Mouse (Mus musculus): ENCODE data around the gene Sorbs2. TPM values are rescaled to one million over a fixed set of nuclear protein-coding genes. Genes with fewer than 3 reads are reported as not detected.

Sorbs2 gene
- polyA plus RNA-seq, 1 experiment from 2014 or later, result 23.9 TPM

GRCm38 (mm10) chr8:45677114-45677853 is 169.7 kb downstream of the Sorbs2 start:
- no peak overlapping the region for H3K4me3 ChIP-seq (ENCODE audit: low read length)
- H3K9ac ChIP-seq (ENCODE audit: low read length), result no peak overlapping the region
- H3K4me2 ChIP-seq (ENCODE audit: low read depth, low read length), result no peak overlapping the region
- no peak overlapping the region for H3K27ac ChIP-seq (ENCODE audit: low read length)
- no peak for ATAC-seq (ENCODE audit: low read depth)
- WGBS, result 64% methylated on average over 10 of the region's 10 CpGs
- no peaks in the 10 kb centered on the region for H3K36me3 ChIP-seq (ENCODE audit: control insufficient read depth, insufficient read depth, low read length)
- no peaks in the 10 kb centered on the region for H3K27me3 ChIP-seq (ENCODE audit: control insufficient read depth, insufficient read depth, low read depth, low read length)
- no peaks in the 10 kb centered on the region for H3K9me3 ChIP-seq (ENCODE audit: control insufficient read depth, low read length)
- no peaks in the 10 kb centered on the region for H3K4me1 ChIP-seq (replicated peaks; ENCODE audit: control insufficient read depth, insufficient read depth, low read length)

- no peak for ATAC-seq (ENCODE audit: low read depth)
- H3K4me2 ChIP-seq (ENCODE audit: low read depth, low read length), result no peak overlapping the region
- H3K9me3 ChIP-seq (ENCODE audit: control insufficient read depth, low read length), result no peaks in the 10 kb centered on the region
- WGBS, result 95% methylated on average over 3 of the region's 3 CpGs
- no peaks in the 10 kb centered on the region for H3K36me3 ChIP-seq (ENCODE audit: control insufficient read depth, insufficient read depth, low read length)
- no peak overlapping the region for H3K9ac ChIP-seq (ENCODE audit: low read length)
- H3K4me1 ChIP-seq (replicated peaks; ENCODE audit: control insufficient read depth, insufficient read depth, low read length), result no peaks in the 10 kb centered on the region
- no peaks in the 10 kb centered on the region for H3K27me3 ChIP-seq (ENCODE audit: control insufficient read depth, insufficient read depth, low read depth, low read length)
- H3K4me3 ChIP-seq (ENCODE audit: low read length), result no peak overlapping the region
- no peak overlapping the region for H3K27ac ChIP-seq (ENCODE audit: low read length)
Observed at GRCm38 (mm10) chr8:45677854-45678241, 170.3 kb downstream of the Sorbs2 start.

GRCm38 (mm10) chr8:45681171-45681570 is 173.6 kb downstream of the Sorbs2 start:
- no peak for ATAC-seq (ENCODE audit: low read depth)
- Histone ChIP-seq H3K36me3 (ENCODE audit: control insufficient read depth, insufficient read depth, low read length) (no peaks in the 10 kb centered on the region), H3K4me2 (ENCODE audit: low read depth, low read length) (no peak overlapping the region), H3K4me1 (replicated peaks; ENCODE audit: control insufficient read depth, insufficient read depth, low read length) (no peaks in the 10 kb centered on the region), H3K4me3 (ENCODE audit: low read length) (no peak overlapping the region), H3K27ac (ENCODE audit: low read length) (no peak overlapping the region), H3K27me3 (ENCODE audit: control insufficient read depth, insufficient read depth, low read depth, low read length) (no peaks in the 10 kb centered on the region), H3K9ac (ENCODE audit: low read length) (no peak overlapping the region), H3K9me3 (ENCODE audit: control insufficient read depth, low read length) (no peaks in the 10 kb centered on the region)
- WGBS, result 71% methylated on average over 3 of the region's 3 CpGs

- ATAC-seq (ENCODE audit: low read depth), result no peak
- H3K9me3 ChIP-seq (ENCODE audit: control insufficient read depth, low read length), result no peaks in the 10 kb centered on the region
- WGBS, result 47% methylated on average over 8 of the region's 8 CpGs
- H3K4me1 ChIP-seq (replicated peaks; ENCODE audit: control insufficient read depth, insufficient read depth, low read length), result no peaks in the 10 kb centered on the region
- H3K27ac ChIP-seq (ENCODE audit: low read length), result no peak overlapping the region
- no peaks in the 10 kb centered on the region for H3K36me3 ChIP-seq (ENCODE audit: control insufficient read depth, insufficient read depth, low read length)
- H3K27me3 ChIP-seq (ENCODE audit: control insufficient read depth, insufficient read depth, low read depth, low read length), result no peaks in the 10 kb centered on the region
- H3K4me3 ChIP-seq (ENCODE audit: low read length), result no peak overlapping the region
- no peak overlapping the region for H3K4me2 ChIP-seq (ENCODE audit: low read depth, low read length)
- H3K9ac ChIP-seq (ENCODE audit: low read length), result no peak overlapping the region
Observed at GRCm38 (mm10) chr8:45682845-45683383, 175.3 kb downstream of the Sorbs2 start.

- Histone ChIP-seq H3K9me3 (ENCODE audit: control insufficient read depth, low read length) (no peaks in the 10 kb centered on the region), H3K9ac (ENCODE audit: low read length) (no peak overlapping the region), H3K27me3 (ENCODE audit: control insufficient read depth, insufficient read depth, low read depth, low read length) (no peaks in the 10 kb centered on the region), H3K4me3 (ENCODE audit: low read length) (no peak overlapping the region), H3K4me2 (ENCODE audit: low read depth, low read length) (no peak overlapping the region), H3K27ac (ENCODE audit: low read length) (no peak overlapping the region), H3K4me1 (replicated peaks; ENCODE audit: control insufficient read depth, insufficient read depth, low read length) (no peaks in the 10 kb centered on the region), H3K36me3 (ENCODE audit: control insufficient read depth, insufficient read depth, low read length) (no peaks in the 10 kb centered on the region)
- 64% methylated on average over 12 of the region's 12 CpGs for WGBS
- no peak for ATAC-seq (ENCODE audit: low read depth)
Observed at GRCm38 (mm10) chr8:45687942-45688695, 180.5 kb downstream of the Sorbs2 start.

GRCm38 (mm10) chr8:45689611-45690207 is 182.1 kb downstream of the Sorbs2 start:
- Histone ChIP-seq H3K27me3 (ENCODE audit: control insufficient read depth, insufficient read depth, low read depth, low read length) (no peaks in the 10 kb centered on the region), H3K4me2 (ENCODE audit: low read depth, low read length) (no peak overlapping the region), H3K4me1 (replicated peaks; ENCODE audit: control insufficient read depth, insufficient read depth, low read length) (no peaks in the 10 kb centered on the region), H3K27ac (ENCODE audit: low read length) (no peak overlapping the region), H3K4me3 (ENCODE audit: low read length) (no peak overlapping the region), H3K9ac (ENCODE audit: low read length) (no peak overlapping the region), H3K9me3 (ENCODE audit: control insufficient read depth, low read length) (no peaks in the 10 kb centered on the region), H3K36me3 (ENCODE audit: control insufficient read depth, insufficient read depth, low read length) (no peaks in the 10 kb centered on the region)
- WGBS, result 44% methylated on average over 2 of the region's 2 CpGs
- ATAC-seq (ENCODE audit: low read depth), result no peak; the same call in 1 of the 2 replicates

GRCm38 (mm10) chr8:45700100-45700499 is 192.5 kb downstream of the Sorbs2 start:
- ATAC-seq (ENCODE audit: low read depth), result no peak
- no peaks in the 10 kb centered on the region for H3K27me3 ChIP-seq (ENCODE audit: control insufficient read depth, insufficient read depth, low read depth, low read length)
- H3K9me3 ChIP-seq (ENCODE audit: control insufficient read depth, low read length), result no peaks in the 10 kb centered on the region
- no peaks in the 10 kb centered on the region for H3K4me1 ChIP-seq (replicated peaks; ENCODE audit: control insufficient read depth, insufficient read depth, low read length)
- H3K4me2 ChIP-seq (ENCODE audit: low read depth, low read length), result no peak overlapping the region
- H3K27ac ChIP-seq (ENCODE audit: low read length), result no peak overlapping the region
- H3K4me3 ChIP-seq (ENCODE audit: low read length), result no peak overlapping the region
- 81% methylated on average over 5 of the region's 5 CpGs for WGBS
- H3K36me3 ChIP-seq (ENCODE audit: control insufficient read depth, insufficient read depth, low read length), result no peaks in the 10 kb centered on the region
- H3K9ac ChIP-seq (ENCODE audit: low read length), result no peak overlapping the region

GRCm38 (mm10) chr8:45703700-45704101 is 196.1 kb downstream of the Sorbs2 start:
- H3K9me3 ChIP-seq (ENCODE audit: control insufficient read depth, low read length), result no peaks in the 10 kb centered on the region
- H3K27ac ChIP-seq (ENCODE audit: low read length), result no peak overlapping the region
- H3K27me3 ChIP-seq (ENCODE audit: control insufficient read depth, insufficient read depth, low read depth, low read length), result no peaks in the 10 kb centered on the region
- H3K4me2 ChIP-seq (ENCODE audit: low read depth, low read length), result no peak overlapping the region
- ATAC-seq (ENCODE audit: low read depth), result no peak
- H3K36me3 ChIP-seq (ENCODE audit: control insufficient read depth, insufficient read depth, low read length), result no peaks in the 10 kb centered on the region
- no peak overlapping the region for H3K9ac ChIP-seq (ENCODE audit: low read length)
- H3K4me1 ChIP-seq (replicated peaks; ENCODE audit: control insufficient read depth, insufficient read depth, low read length), result no peaks in the 10 kb centered on the region
- no peak overlapping the region for H3K4me3 ChIP-seq (ENCODE audit: low read length)
- 63% methylated on average over 4 of the region's 4 CpGs for WGBS

- Histone ChIP-seq H3K9me3 (ENCODE audit: control insufficient read depth, low read length) (no peaks in the 10 kb centered on the region), H3K36me3 (ENCODE audit: control insufficient read depth, insufficient read depth, low read length) (no peaks in the 10 kb centered on the region), H3K4me1 (replicated peaks; ENCODE audit: control insufficient read depth, insufficient read depth, low read length) (no peaks in the 10 kb centered on the region), H3K4me2 (ENCODE audit: low read depth, low read length) (no peak overlapping the region), H3K4me3 (ENCODE audit: low read length) (no peak overlapping the region), H3K27ac (ENCODE audit: low read length) (no peak overlapping the region), H3K27me3 (ENCODE audit: control insufficient read depth, insufficient read depth, low read depth, low read length) (no peaks in the 10 kb centered on the region), H3K9ac (ENCODE audit: low read length) (no peak overlapping the region)
- 84% methylated on average over 4 of the region's 4 CpGs for WGBS
- no peak for ATAC-seq (ENCODE audit: low read depth)
Observed at GRCm38 (mm10) chr8:45709098-45709497, 201.5 kb downstream of the Sorbs2 start.

Data from lung, embryonic 16.5 days (tissue).